Mouse (Mus musculus) right cerebral cortex, postnatal 4 days (tissue): ENCODE results near the gene RPS10-NUDT3.
"Not testable (repeated sequence)": the region's sequence is repeated elsewhere in the genome, so short reads cannot be mapped to it uniquely, and the experiment has no call there.

Experiments
- DNase-seq: peaks from one replicate; pipeline ENCODE4 v3.0.0-alpha.2; 2022

RPS10-NUDT3 gene

GRCm38 (mm10) chr17:27639851-27640250 lies 4.8 kb upstream of the RPS10-NUDT3 start:
- DNase-seq, result not testable (repeated sequence)

GRCm38 (mm10) chr17:27638921-27639332 lies 3.9 kb upstream of the RPS10-NUDT3 start:
- DNase-seq, result no peak

- DNase-seq, result no peak
These were observed 2.3 kb upstream of the RPS10-NUDT3 start for GRCm38 (mm10) chr17:27637333-27637732.

GRCm38 (mm10) chr17:27636132-27637020 lies 1.4 kb upstream of the RPS10-NUDT3 start, which contains the start of gene Rps10:
TSS of gene Rps10 (minus strand) at chr17:27636669.
- DNase-seq, result no peak

GRCm38 (mm10) chr17:27635575-27635903 lies 517 bp upstream of the RPS10-NUDT3 start:
- DNase-seq, result not testable (repeated sequence)

GRCm38 (mm10) chr17:27629249-27630020 lies 5.6 kb downstream of the RPS10-NUDT3 start:
- peak; percentile 87 for DNase-seq

GRCm38 (mm10) chr17:27628376-27628775 lies 6.6 kb downstream of the RPS10-NUDT3 start:
- no peak for DNase-seq

GRCm38 (mm10) chr17:27627451-27627850 lies 7.6 kb downstream of the RPS10-NUDT3 start:
- DNase-seq, result no peak

- DNase-seq, result no peak
These were observed 8.3 kb downstream of the RPS10-NUDT3 start for GRCm38 (mm10) chr17:27626681-27627080.

GRCm38 (mm10) chr17:27625455-27626251 lies 9.4 kb downstream of the RPS10-NUDT3 start:
- no peak for DNase-seq

GRCm38 (mm10) chr17:27623360-27624326 lies 11.4 kb downstream of the RPS10-NUDT3 start, which contains the start of gene Nudt3:
TSS of gene Nudt3 (minus strand) at chr17:27623495.
- DNase-seq, result peak; percentile 90

- peak; percentile 58 for DNase-seq
These were observed 12.2 kb downstream of the RPS10-NUDT3 start for GRCm38 (mm10) chr17:27622611-27623359.

- DNase-seq, result no peak
These were observed 13.1 kb downstream of the RPS10-NUDT3 start for GRCm38 (mm10) chr17:27621705-27622531.

GRCm38 (mm10) chr17:27621161-27621560 lies 13.9 kb downstream of the RPS10-NUDT3 start:
- DNase-seq, result no peak

- no peak for DNase-seq
These were observed 19.6 kb downstream of the RPS10-NUDT3 start for GRCm38 (mm10) chr17:27615388-27615787.

GRCm38 (mm10) chr17:27613016-27613415 lies 22.0 kb downstream of the RPS10-NUDT3 start:
- no peak for DNase-seq

- DNase-seq, result no peak
These were observed 23.0 kb downstream of the RPS10-NUDT3 start for GRCm38 (mm10) chr17:27611994-27612393.

- no peak for DNase-seq
These were observed 23.5 kb downstream of the RPS10-NUDT3 start for GRCm38 (mm10) chr17:27611519-27611884.

- DNase-seq, result peak; percentile 48
These were observed 24.1 kb downstream of the RPS10-NUDT3 start for GRCm38 (mm10) chr17:27610679-27611518.
